Mouse (Mus musculus): ENCODE measurements around the gene Lyar.

The Lyar gene

DNA sequence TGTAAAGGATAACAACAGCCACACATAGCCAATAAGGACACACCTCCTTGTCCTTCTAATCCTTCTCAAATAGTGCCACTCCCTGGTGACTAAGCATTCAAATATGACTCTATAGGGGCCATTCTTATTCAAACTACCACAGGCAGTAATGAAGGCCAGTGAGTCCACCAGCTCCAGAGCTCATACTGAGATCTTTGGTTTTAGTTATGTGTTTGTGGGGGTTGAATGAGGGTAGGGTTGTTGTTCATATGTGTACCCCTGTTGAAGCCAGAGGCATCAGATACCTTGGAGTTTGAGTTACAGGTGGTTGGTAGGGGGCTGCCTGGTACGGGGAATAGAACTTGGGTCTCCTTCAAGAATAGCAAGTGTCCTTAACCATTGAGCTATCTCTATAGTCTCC, 36.3 kb downstream of the Lyar start:
- DNase-seq = no peak

DNA sequence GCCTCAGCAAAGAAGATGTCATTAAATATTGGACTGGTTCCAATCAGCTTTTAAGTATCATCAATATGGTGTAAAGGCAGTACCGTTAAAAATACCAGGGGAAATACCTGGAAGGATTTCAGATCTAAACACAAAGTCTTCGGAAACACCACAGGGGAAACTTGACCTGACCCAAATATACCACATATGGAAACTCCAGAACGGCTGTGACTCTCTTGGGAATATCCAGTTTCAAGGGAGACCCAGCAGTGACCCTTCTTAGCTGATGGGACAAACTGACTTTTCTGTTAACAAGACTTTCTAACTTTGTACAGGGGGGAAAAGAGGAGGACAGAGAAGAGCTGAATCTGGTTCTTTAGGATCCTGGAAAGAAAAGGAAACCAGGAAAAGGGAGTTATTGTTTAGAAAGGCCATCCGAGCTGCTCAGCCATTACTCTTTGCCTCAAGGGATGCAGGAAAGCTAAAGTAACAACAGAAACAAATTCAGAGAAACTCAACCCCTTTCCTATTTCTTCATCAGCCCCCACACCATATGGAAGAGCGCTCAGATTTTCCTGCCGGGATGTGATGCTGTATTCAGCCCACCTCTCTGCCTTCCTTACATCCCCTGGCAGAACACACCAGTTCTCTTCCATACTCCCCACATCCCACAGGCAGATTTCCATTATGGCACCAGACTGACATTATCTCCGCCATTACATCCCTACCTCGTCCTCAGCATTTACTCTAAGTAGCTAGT, 37.9 kb downstream of the Lyar start:
- no peak for DNase-seq

DNA sequence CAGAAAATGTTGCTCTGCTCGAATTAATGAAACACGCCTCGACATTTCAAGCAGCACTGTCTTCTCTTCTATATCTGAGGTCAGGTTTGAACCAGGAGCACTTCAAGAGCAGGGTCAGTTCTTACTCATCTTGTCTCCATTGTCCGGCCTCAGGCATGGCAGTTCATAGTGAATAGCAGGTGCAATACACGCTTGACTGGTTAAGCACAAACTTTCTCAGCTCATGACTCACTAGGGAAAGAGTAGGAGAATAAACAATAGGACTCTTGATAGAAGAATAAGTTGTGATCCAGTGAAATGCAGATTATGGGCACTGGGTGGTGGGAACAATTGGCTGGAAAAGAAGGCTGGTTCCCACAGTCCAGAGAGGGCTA, 38.5 kb downstream of the Lyar start:
- DNase-seq = no peak

DNA sequence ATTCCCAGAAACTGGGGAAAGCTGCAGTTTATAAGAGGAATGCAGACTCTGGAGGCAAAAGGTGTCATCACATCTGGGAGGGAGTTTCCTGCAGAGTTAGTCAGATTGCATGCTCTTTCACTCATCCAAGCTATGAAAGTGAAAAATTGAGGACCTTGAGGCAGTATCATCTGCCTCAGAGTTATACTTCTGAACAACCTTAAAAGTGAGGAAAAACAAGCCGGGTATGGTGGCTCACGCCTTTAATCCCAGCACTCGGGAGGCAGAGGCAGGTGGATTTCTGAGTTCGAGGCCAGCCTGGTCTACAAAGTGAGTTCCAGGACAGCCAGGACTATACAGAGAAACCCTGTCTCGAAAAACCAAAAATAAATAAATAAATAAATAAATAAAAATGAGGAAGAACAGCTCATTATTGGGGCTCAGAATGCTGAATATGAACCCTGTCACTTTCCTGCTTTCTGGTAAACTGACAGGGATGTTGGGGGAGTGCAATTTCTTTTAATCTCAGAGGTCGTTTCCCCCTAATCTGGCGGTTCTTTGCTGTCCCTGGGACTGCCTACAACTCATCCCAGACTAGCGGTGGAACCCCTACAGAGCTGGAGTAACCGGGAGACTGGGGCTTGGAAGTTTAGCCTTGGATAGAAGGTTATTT, 39.3 kb downstream of the Lyar start:
- DNase-seq = no peak

DNA sequence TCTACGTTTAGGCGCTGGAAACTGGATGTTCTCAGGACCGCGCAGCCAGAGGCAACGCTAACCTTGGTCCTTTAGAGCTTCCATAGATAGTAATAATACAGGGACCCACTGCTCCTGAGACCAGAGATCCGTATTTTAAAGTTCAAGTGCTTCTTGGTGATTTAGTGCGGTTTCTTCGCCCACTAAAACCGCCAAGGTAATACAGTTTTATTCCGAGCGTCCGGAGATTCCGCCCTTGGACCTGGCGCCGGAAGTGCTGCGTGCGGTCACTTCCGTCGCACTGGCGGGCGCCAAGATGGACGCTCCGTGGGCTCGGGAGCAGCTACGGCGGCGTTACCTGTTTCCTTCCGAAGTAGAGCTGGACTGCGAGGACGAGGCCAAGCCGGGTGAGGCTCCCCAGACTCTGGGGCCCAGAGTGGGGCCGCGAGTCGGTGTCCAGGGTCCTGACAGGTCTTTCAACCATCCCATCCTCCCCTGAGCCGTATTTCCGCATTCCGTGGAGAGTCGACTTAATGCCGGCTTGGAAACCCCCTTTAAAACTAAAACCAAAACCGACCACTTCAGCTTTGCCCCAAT, 39.9 kb downstream of the Lyar start, which contains the start of gene Tmem128:
Gene Tmem128, plus strand, starts transcription at position 79 of the 576 bp plus-strand sequence.
- peak; percentile 61 for DNase-seq

DNA sequence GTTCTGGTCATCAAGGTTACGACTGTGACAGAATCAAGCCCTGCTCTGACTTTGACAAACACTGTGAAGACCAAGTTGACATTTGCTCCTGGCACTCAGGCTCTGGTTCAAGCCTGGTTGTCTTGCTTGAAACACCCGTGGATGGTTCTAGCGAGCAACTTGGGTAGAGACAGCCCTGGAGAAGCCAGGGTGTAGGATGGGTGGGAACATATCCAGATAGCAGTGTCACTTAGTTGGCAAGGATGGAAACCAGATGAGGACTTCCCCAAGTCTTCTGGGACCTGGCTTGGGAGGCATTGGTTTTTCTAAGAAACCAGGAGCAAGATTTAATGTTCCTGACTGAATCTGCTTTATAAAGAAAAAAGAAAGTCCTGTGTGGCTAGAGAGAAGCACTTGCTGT, 50.7 kb downstream of the Lyar start:
- no peak for DNase-seq

DNA sequence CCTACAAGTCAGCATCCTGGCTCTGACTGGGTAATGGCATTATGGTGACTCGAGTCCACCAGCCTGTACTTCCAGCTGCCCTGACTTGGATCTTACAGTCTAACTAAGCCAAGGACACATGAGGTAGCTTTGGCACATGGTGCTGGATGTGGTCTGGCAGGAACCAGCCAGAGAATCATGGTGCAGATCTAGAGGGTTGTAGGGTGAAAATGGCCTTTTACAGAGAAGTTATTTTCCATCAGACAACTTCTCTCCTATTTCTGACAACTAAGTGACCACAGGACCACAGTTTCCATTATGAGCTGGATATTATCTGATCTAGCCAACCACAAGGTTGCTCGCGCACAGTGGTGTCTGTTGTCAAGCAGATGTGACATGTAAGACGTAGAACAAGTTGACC, 53.6 kb downstream of the Lyar start:
- DNase-seq = no peak

DNA sequence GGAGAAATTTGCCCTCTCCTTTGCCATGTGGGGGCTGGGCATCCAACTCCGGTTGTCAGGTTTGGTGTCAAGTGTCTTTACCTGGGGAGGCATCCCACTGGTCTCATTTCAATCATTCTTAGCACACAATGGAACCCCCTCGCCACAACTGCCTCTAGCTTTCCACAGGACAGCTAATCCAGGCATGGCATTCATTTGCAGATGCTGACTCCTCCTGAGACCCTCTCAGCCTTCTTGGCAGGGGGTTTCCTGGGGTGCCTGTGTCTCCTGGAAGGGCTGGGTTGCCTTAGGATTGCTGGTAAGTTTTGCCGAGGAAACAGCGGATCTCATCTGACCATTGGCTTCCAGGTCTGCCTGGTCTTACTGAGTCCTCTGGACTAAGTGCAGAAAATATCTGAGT, 55.5 kb downstream of the Lyar start, which contains the start of gene Otop1:
Gene Otop1, plus strand, starts transcription at position 202 of the 400 bp plus-strand sequence.
- DNase-seq = no peak

DNA sequence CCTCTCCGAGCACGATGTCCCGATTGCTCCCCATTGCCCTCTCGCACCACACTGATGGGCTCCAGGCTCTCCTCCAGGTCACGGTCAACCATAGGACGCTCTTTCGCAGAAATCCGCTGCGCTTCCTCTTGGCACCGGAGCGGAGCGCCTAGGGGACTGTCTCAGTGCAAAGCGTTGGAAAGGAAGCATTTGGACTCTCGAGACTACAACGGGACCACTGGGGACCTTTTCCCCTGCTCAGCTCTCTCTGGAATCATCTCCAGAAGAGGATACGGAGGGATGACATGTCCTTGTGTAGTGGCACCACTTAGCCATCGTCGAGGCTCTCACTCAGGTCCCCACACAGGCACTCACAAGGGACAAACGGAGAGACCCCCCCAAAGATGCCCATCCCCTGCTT, 56.2 kb downstream of the Lyar start:
- no peak for DNase-seq

DNA sequence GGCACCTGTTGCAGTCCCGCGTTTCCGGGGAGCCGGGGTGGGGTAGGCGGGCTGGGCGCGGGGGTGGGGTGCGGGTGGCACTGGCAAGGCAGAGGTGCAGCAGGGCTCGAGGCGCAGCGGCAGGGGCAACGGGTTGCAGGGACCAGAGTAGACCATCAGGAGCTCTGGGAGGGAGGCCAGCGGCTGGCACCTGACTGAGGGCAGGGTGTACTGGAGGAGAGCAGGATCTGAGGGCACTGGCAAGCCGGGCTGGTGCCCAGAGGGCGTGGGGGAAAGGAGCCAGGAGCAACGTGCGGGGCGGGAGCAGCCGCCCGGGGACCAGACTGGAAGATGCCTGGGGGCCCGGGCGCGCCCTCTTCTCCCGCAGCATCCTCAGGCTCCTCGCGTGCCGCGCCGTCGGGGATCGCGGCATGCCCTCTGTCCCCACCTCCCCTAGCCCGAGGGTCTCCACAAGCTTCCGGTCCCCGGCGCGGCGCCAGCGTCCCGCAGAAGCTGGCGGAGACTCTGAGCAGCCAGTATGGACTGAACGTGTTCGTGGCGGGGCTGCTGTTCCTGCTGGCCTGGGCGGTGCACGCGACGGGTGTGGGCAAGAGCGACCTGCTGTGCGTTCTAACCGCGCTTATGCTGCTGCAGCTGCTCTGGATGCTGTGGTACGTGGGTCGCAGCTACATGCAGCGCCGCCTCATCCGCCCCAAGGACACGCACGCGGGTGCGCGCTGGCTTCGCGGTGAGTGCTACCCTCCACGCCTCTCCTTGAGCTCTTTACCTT, 57.0 kb downstream of the Lyar start:
- no peak for DNase-seq

DNA sequence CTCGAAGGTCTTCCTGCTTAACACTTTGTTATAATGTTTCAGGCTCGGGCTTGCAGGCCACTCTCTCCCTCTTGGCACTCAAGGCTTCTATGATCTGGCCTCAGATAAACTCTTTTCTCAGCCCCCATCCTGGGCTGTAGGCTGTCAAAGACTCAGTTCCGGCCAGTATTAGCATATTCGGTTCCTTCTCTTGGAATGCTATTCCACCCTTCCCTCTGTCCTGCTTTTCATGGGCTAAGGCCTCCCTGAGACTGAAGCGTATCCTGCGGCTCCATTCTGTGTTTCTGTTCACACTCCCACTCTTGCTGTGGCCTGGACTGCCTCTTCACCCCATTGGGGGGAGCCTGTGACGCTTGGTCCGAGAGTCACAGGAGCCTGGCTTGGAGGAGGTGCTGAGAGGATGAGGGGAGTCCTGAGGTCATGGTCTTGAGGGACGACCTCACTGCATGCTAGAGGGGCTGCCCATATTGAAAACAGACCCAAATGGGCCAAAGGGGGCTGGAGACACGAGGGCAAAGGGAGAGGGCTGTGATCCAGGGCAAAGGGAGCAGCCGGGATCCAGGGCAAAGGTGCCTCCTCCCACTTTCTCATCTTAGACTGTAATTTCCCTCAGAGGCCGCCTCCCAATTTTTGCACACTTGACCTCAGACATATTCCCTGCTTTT, 57.8 kb downstream of the Lyar start:
- no peak for DNase-seq

DNA sequence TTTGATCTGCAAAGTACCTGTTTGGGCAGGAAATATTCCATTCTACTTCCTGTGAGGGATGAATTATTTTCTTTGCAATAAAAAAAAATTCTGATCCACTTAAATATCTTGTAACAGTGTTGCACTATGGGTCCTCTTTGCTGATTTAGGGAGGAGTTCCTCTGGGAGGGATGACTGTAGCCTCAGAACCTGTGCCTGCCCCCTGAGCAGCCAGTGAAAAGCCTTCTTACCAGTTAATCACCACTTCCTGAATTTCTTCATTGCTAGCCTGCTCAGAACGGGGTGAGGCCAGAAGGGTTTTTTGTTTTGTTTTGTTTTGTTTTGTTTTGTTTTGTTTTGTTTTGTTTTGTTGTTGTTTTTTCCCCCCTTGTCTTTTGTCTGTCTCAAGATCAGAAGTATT, 59.8 kb downstream of the Lyar start:
- no peak for DNase-seq

Data from thymus, postnatal 14 days (tissue).